Mouse (Mus musculus) liver, embryonic 18 days (tissue): Measurements from ENCODE around the gene Ephb3. TPM values are rescaled to one million over a fixed set of nuclear protein-coding genes. Genes with fewer than 3 reads are reported as not detected.

Experiments
- polyA plus RNA-seq: library from polyadenylated mRNA; depleted of rRNA; stranded (reverse); fragments of >200 nt; gene quantifications from 2 replicates; pipeline ENCODE4 v1.2.3, GENCODE M21; 2012; rRNA removed

Ephb3 gene
- polyA plus RNA-seq: 0.31 and 0.39 TPM in 2 replicates

DNA sequence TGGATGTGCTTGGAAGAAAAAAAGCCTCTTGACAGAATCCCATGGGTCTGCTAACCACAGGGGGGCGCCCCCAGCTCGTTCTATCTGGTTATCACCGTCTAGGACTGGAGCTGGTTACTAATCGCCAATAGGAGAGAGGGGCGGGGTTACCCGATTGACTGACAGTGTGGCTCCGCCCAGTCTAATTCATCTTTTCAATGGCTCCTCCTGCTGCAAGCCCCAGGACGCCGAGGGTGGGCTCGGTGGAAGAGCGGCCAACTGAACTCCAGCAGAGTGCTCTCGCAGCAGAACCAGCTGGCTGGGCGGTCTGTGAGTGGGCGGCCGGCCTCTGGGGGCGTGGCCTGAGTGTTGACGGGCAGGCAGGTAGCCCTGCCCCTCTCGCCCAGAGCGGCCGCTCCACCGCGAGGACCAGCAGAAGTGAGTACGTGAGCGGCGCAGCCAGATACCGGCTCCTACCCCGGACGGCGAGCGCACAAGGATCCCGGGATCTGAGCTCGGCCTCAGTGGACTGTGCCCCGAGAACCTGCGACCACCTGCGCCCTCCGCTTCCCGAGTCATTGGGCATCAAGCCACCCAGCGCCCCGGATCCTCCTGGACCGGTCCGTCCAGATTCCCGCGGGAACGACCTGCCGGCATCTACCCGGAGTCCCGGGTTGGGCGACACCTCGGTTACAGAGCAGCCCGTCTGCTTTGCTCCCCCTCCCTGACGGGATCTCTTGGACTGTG is at the start of gene Ephb3:
TSS of gene Ephb3 (plus strand) at position 389 of the 726 bp plus-strand sequence.

Other genes starting within 250 kb of the Ephb3 start
- 0.02 TPM in 1 of 2 replicates, not detected in the other for gene Teddm3, start 50.8 kb upstream of the Ephb3 start, polyA plus RNA-seq
- 2.6 and 3.2 TPM in 2 replicates for gene Vps8, start 218.4 kb downstream of the Ephb3 start, polyA plus RNA-seq